Mouse (Mus musculus) liver, embryonic 13.5 days (tissue): Measurements from ENCODE around the gene Cox20. TPM values are rescaled to one million over a fixed set of nuclear protein-coding genes. Genes with fewer than 3 reads are reported as not detected.
A peak's percentile ranks its signal among the peaks of the same experiment; 100 is the strongest.

Experiments used
- ATAC-seq: fragments of 200-750 bp; cut with Nextera tagmentation; 2 replicates; pipeline ENCODE4 v1.8.0; 2017; ENCODE audit warnings: low read depth, mild to moderate bottlenecking, moderate number of reproducible peaks, moderate library complexity
- DNase-seq: peaks from one replicate; pipeline ENCODE4 v3.0.0; 2022
- H3K27ac ChIP-seq: fragments of 300-500 bp; sonication (generic); 2 replicates; pipeline ENCODE4 v1.5.1; 2015; ENCODE audit warnings: moderate library complexity, mild to moderate bottlenecking, inconsistent platforms
- H3K27me3 ChIP-seq: fragments of 300-500 bp; sonication (generic); 2 replicates; pipeline ENCODE4 v1.6.1; 2015; ENCODE audit warnings: mild to moderate bottlenecking, inconsistent platforms
- H3K36me3 ChIP-seq: fragments of 300-500 bp; sonication (generic); 2 replicates; pipeline ENCODE4 v1.6.1; 2015; ENCODE audit warnings: mild to moderate bottlenecking, inconsistent platforms
- H3K4me1 ChIP-seq: fragments of 300-500 bp; sonication (generic); replicated peaks from 2 replicates; pipeline ENCODE4 v1.6.1; 2015; ENCODE audit warnings: inconsistent platforms
- H3K4me2 ChIP-seq: fragments of 300-500 bp; sonication (generic); 2 replicates; pipeline ENCODE4 v1.6.1; 2015; ENCODE audit warnings: inconsistent platforms, mild to moderate bottlenecking, moderate library complexity
- H3K4me3 ChIP-seq: fragments of 300-500 bp; sonication (generic); replicated peaks from 2 replicates; pipeline ENCODE4 v1.5.1; 2015; ENCODE audit warnings: mild to moderate bottlenecking, inconsistent platforms
- H3K9ac ChIP-seq: fragments of 300-500 bp; sonication (generic); 2 replicates; pipeline ENCODE4 v1.6.1; 2015; ENCODE audit warnings: mild to moderate bottlenecking, inconsistent platforms
- H3K9me3 ChIP-seq: fragments of 300-500 bp; sonication (generic); replicated peaks from 2 replicates; pipeline ENCODE4 v1.6.1; 2016; ENCODE audit warnings: inconsistent platforms
- WGBS: fragments of 180-500 bp; shearing (Covaris S2); methylation state at CpG from one replicate; pipeline ENCODE4 v1.1.7; 2015; ENCODE audit not compliant: insufficient replicate concordance; 5-methylcytosine and 5-hydroxymethylcytosine counted together
- microRNA-seq: library from miRNA; unstranded; fragments of <30 nt; microRNA quantifications from one replicate; pipeline ENCODE4, GENCODE M21; 2016
- polyA plus RNA-seq: library from polyadenylated mRNA; unstranded; fragments of >200 nt; fragmentation: Nextera tagmentation; extraction: Ambion mirVana; gene quantifications from 2 replicates; pipeline ENCODE4 v1.2.1, GENCODE M21; 2015

The Cox20 gene
- polyA plus RNA-seq, 1 experiment from 2014 or later, result 96.7 TPM

DNA sequence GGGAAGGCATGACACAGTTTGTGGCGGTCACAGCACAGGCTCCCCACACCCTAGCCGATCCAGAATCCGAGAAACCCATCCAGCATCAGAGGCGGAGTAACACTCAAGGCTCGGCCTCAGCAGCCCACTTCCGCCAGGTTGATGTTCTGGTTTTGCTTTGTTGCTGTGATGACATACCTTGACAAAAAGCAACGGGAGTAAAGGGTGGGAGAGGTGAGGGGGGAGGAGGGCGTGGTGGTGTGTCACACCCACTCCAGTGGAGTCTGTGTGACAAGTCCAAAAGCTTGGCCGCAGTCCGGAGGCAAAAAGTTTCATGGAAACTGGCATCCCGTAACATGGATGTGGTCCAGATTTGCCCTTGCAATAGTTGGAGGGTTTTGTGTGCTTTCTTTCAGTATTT lies 41.3 kb downstream of the Cox20 start:
- Histone ChIP-seq H3K4me2 (no peak overlapping the region), H3K4me3 (no peak overlapping the region), H3K4me1 (no peaks in the 10 kb centered on the region), H3K36me3 (no peaks in the 10 kb centered on the region), H3K9ac (no peak overlapping the region), H3K9me3 (no peaks in the 10 kb centered on the region), H3K27me3 (no peaks in the 10 kb centered on the region), H3K27ac (no peak overlapping the region)
- ATAC-seq (no peak), DNase-seq (no peak)
- 61% methylated on average over 11 of the region's 11 CpGs for WGBS

DNA sequence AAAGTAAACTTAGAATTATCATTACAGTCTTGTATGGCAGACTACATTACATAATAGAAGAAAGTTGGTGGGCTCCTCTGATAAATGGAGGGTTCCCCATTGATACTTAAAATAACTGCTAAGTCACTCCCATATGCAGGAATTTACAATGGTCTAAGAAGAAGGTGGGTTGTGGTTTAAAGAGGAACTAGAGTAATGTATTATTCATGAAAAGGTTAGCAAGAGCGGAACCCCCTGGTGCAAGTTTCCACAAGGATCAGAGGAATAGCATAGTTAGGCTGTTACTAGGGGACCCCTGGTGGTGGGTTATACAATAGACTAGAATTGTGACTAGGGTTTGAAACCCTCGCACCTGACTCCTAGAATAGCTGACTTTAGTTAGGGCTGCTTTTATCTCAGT lies 41.8 kb downstream of the Cox20 start:
- ATAC-seq (no peak), DNase-seq (no peak)
- no peaks in the 10 kb centered on the region for H3K27me3 ChIP-seq
- H3K27ac ChIP-seq, result no peak overlapping the region
- H3K36me3 ChIP-seq, result no peaks in the 10 kb centered on the region
- no peak overlapping the region for H3K9ac ChIP-seq
- no peak overlapping the region for H3K4me3 ChIP-seq
- H3K4me2 ChIP-seq, result no peak overlapping the region
- 57% methylated on average over 2 of the region's 2 CpGs for WGBS
- no peaks in the 10 kb centered on the region for H3K9me3 ChIP-seq
- H3K4me1 ChIP-seq, result no peaks in the 10 kb centered on the region

DNA sequence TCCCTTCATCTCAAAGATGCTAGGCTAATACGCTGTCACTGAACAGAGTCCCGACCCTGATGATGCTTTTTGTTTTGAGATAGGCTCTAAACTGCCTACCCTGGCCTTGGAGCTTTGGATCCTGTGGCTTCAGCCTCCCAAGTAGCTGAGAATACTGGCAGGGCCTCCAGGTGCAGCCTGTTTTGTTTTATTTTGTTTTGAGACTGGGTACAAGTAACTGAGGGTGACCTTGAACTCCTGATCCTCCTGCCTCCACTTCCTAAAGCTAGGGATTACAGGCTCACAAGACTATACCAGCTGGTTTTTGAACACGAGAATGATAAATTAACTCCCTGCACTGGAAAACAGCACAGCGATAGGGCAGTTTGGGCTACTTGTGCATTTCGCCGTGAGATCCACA lies 46.2 kb downstream of the Cox20 start:
- Histone ChIP-seq H3K9me3 (no peaks in the 10 kb centered on the region), H3K4me3 (no peak overlapping the region), H3K36me3 (no peaks in the 10 kb centered on the region), H3K27me3 (no peaks in the 10 kb centered on the region), H3K27ac (no peak overlapping the region), H3K9ac (no peak overlapping the region), H3K4me1 (peaks cover 21% of the 10 kb centered on the region), H3K4me2 (no peak overlapping the region)
- WGBS, result 72% methylated on average over 6 of the region's 6 CpGs
- ATAC-seq (no peak), DNase-seq (no peak)

DNA sequence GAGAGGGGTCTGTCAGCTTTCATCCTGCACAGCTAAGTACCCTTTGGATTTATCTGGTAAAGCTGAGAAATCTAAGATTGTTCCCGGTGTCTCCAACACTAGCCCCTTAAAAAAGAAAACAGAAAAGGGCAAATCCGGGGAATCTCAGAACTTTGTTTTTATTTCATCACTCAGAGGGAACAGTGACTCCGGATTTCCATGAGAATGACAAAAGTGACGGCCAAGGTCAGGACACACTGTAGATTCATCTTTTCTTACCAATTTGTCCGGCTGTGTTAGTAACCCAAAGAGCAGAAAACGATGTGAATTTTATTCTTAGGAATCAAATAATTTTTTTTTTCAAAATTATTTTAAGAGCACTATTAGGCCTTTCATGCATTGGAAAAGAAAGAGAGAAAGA lies 49.2 kb downstream of the Cox20 start:
- ATAC-seq, result no peak
- WGBS, result 71% methylated on average over 6 of the region's 6 CpGs
- no peak for DNase-seq
- peak overlapping the region; percentile 79; the same call in 1 of the 2 replicates for H3K4me2 ChIP-seq
- H3K27me3 ChIP-seq, result no peaks in the 10 kb centered on the region
- H3K27ac ChIP-seq, result no peak overlapping the region; the same call in 1 of the 2 replicates
- H3K9me3 ChIP-seq, result no peaks in the 10 kb centered on the region
- H3K36me3 ChIP-seq, result no peaks in the 10 kb centered on the region
- no peak overlapping the region for H3K4me3 ChIP-seq
- peaks cover 29% of the 10 kb centered on the region for H3K4me1 ChIP-seq
- no peak overlapping the region for H3K9ac ChIP-seq

DNA sequence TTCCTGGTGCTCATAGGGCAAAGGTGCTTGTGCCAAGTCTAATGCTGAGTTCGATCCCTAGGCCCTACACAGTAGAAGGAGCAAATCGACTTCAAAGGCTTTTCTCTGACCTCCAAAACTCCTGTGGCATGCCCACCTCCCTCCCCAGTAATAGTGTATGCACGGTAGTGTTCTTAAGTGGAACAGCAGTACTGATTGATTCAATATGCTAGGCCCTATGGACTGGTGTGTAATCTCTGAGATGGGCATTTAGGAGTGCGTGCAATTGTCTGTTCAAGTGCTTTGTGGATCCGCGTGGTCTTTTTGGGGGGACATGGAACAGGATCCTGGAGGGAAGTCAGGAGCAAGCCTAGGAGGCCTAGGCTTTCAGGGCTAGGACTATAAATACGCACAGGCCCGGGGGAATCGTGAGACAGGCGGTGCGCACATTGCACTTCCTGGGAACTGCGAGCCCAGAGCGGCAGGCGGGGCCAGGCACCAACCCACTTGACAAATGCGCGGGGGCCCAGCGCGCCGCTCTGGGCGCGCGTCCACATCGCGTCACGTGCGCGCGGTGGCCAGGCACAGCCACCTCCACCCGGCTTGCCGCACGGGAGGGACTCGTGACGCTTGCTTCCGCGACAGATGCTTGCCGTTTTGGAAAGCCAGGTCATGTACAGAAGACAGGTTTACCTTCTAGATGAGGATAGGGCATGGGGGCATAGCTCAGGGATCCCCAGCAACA lies 49.8 kb downstream of the Cox20 start:
- H3K27ac ChIP-seq, result peak overlapping the region; percentile 84
- no peaks in the 10 kb centered on the region for H3K9me3 ChIP-seq
- peak overlapping the region; percentile 79 for H3K4me2 ChIP-seq
- peaks cover 33% of the 10 kb centered on the region for H3K4me1 ChIP-seq
- no peaks in the 10 kb centered on the region for H3K27me3 ChIP-seq
- 4% methylated on average over 36 of the region's 36 CpGs for WGBS
- ATAC-seq (peak; percentile 95), DNase-seq (peak; percentile 76)
- H3K4me3 ChIP-seq, result peak overlapping the region; percentile 62
- peak overlapping the region; percentile 74 for H3K9ac ChIP-seq
- no peaks in the 10 kb centered on the region for H3K36me3 ChIP-seq

DNA sequence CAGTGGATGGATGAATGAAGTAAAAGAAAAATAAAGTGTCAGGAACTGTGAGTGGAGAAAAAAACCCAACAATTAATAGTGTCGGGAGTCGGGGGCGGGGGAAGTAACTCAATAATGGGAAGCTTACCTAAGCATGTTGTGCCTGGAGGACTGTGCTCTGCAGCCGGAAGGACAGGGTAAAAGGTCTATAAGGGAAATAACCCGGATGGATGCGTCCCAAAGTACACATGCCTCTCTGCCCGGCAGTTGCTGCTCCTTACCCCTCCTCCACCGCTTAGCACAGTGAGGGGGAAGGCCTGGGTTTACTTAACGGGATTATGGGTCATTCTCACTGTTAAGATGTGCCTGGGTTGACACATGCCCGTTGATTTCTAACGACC lies 50.3 kb downstream of the Cox20 start:
- H3K4me1 ChIP-seq, result peaks cover 33% of the 10 kb centered on the region
- peak overlapping the region; percentile 74 for H3K9ac ChIP-seq
- 2% methylated on average over 11 of the region's 11 CpGs for WGBS
- DNase-seq (peak; percentile 37), ATAC-seq (peak; percentile 82)
- peak overlapping the region; percentile 79 for H3K4me2 ChIP-seq
- H3K4me3 ChIP-seq, result peak overlapping the region; percentile 62
- H3K36me3 ChIP-seq, result no peaks in the 10 kb centered on the region
- no peaks in the 10 kb centered on the region for H3K9me3 ChIP-seq
- H3K27me3 ChIP-seq, result no peaks in the 10 kb centered on the region
- H3K27ac ChIP-seq, result peak overlapping the region; percentile 84

Small RNA genes within 50 kb of the gene (microRNA-seq; reads per million reads assigned to microRNA genes)
- not detected for gene Gm27458

Other genes with a start within 250 kb of the Cox20 start
- gene Desi2, start 131.7 kb upstream of the Cox20 start, polyA plus RNA-seq, result 11.3 and 12.3 TPM in 2 replicates
- 177 and 260 TPM in 2 replicates for gene Hnrnpu, start 18.7 kb downstream of the Cox20 start, polyA plus RNA-seq
- gene Efcab2, start 87.0 kb downstream of the Cox20 start, polyA plus RNA-seq, result 3.4 and 4.9 TPM in 2 replicates
- 0.10 and 0.21 TPM in 2 replicates for gene Kif26b, start 210.0 kb downstream of the Cox20 start, polyA plus RNA-seq